Mouse (Mus musculus) layer of hippocampus, adult 18-20 months (tissue): Measurements from ENCODE around the gene Rab23. TPM values are rescaled to one million over a fixed set of nuclear protein-coding genes. Genes with fewer than 3 reads are reported as not detected.
A peak's percentile ranks its signal among the peaks of the same experiment; 100 is the strongest.
"Not testable (repeated sequence)": the region's sequence is repeated elsewhere in the genome, so short reads cannot be mapped to it uniquely, and the experiment has no call there.

ENCODE experiments used
- DNase-seq, 2 experiments: peaks; one replicate each; pipeline ENCODE4 v3.0.0; 2022; ENCODE audit warnings: low spot score in 2 of 2
- total RNA-seq, 2 experiments: library from RNA; stranded (reverse); gene quantifications; 2 replicates each; pipeline ENCODE4 v1.2.3; 2021

The Rab23 gene
- total RNA-seq, 2 experiments from 2014 or later: 29.6 to 31.3 TPM

- no peak for DNase-seq
Observed at GRCm38 (mm10) chr1:33725086-33725485, 5.4 kb downstream of the Rab23 start.

GRCm38 (mm10) chr1:33733044-33733443 is 13.4 kb downstream of the Rab23 start:
- no peak for DNase-seq

DNA sequence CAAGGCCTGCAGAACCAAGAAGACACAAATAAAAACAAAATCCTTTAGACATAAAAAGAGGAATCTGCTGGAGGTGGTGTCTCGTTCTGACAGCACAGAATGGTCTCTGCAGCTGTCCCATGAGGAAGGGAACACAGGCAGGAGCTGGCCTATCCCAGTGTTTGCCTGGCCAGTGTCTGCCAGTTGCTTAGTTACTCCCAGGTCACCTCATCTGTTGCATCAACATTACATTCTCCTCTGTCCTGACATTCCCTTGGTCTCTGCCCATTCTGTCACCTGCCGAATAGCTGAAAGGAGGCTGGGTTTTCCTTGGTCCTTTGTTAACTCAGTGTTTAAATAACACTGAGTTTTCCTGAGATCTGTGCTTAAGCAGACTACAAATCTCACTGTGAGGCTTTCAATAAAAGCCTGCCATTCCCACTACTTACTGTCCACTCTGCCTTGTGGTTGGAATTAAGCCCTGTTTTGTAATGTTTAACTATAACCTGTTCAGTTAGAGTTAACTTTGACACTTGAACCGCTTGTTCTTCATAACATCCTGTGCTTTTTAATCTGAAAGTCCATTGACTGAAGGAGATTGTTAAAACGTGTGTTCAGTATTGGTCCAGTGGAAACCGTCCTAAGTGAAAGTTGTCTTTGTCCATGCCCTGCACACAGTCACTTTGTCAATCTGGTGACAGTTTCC is 14.5 kb downstream of the Rab23 start:
- DNase-seq: no peak

DNA sequence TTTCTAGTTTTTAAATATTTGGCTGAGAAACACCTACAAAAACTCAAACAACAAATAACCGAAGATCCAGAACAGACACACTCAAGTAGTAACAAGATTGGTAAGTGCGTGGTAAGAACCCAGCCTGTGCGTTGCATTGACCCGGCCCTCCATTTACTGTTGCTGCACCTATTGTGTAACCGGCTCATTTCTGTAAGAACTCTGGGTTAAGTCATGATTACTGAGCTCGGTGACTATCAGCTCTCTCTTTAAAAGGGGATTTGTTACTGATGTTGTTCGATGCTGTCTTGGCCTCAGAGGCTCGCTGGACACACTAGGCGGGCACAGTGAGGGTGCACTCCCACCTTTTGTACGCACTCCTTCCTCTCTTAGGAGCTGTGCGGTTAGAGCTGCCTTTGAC is 18.6 kb downstream of the Rab23 start:
- no peak for DNase-seq

DNA sequence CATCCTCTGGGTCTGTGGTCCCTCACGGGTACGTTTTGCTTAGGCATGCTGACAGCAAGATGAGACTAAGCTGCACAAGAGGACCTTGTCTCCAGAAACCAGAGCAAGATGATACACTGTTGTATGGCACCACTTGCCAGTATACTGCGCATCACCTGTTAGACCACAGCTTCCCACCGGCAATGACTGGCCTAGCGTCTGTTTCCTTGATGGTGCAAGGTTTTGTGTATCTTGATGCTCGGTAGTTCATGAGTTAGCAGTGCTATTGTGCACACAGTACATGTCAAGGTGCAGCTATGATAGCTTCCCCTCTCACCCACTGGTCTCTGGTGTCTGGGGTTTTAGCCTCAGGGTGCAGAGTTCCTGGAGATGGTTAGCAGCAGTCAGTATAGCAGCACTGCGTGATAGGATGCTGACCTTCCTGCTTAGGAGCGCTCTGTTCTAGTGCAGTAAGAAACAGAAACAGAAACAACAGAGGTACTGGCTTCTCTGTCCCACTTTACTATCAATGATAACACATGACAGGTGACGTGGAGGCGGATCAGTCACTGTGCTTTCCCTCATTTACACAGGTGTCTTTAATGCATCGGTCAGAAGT is 19.1 kb downstream of the Rab23 start:
- no peak for DNase-seq

DNA sequence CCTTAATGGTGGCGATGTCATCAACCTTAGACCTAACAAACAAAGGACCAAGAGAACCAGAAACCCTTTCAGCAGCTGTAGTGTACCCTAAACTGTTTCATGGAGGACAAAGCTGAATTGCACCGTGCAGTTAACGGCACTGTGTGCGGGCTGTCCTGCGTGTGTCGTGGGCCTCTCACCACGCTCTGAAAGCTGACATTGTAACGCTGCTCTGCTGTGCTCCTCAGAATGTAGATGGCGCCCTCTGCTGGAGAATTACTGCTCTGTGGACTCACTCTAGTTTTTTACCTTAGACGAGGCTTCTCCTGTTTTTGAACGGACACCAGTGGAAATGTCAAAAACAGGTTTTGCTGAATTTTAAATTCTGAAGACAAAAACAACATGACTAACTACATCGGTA is 19.6 kb downstream of the Rab23 start:
- peak; percentile 66 to 93 for DNase-seq

DNA sequence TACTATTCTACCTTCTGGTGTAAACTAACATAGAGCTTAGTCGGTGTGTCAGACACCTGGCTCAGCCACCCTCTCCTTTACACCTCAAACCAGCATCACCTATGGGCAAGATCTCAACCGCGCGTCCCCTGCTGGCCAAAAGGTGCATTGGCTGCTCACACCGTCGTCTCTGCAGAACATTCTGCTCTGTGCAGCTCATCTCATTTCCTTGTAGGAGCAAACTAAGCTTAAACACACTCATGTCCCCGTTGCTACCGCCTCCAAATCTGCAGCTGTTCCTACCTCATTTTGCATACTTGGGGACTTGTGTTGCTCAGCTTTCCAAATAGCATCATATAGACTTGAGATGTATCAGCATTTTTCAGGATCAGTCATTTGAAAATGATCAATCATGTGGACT is 23.2 kb downstream of the Rab23 start:
- peak in 1 of 2 experiments; percentile 44 for DNase-seq

DNA sequence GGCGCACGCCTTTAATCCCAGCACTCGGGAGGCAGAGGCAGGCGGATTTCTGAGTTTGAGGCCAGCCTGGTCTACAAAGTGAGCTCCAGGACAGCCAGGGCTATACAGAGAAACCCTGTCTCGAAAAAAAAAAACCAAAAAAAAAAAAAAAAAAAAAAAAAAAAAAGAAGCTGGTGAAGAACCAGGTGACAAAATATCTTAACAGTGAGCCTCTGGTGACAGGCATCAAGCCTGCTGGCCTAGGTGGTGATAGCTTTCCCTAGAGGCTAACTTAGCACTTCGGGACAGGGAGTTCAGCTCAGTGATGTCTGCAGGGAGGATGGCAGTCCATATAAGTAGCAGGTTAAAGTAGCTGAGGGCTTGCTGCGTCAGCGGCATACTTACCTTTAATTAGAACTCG is 25.1 kb downstream of the Rab23 start:
- not testable (repeated sequence) for DNase-seq

- no peak for DNase-seq
Observed at GRCm38 (mm10) chr1:33745901-33746300, 26.2 kb downstream of the Rab23 start.

- no peak for DNase-seq
Observed at GRCm38 (mm10) chr1:33749109-33749508, 29.4 kb downstream of the Rab23 start.

DNA sequence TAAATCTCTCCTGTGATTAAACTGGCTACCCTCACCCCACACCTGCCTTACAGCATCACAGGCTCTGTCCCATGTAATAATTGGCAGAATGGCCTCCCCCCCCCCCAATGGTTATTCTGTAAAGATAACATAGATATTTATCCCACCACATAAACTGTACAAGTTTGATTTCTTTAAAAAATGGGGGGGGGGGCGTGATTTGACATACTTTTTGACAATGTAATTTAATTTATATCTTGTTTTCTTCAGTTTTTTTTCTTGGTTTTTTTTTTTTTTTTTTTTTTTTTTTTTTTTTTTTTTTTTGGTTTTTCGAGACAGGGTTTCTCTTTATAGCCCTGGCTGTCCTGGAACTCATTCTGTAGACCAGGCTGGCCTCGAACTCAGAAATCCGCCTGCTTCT is 30.0 kb downstream of the Rab23 start:
- DNase-seq: not testable (repeated sequence)

- peak in 1 of 2 experiments; percentile 51 for DNase-seq
Observed at GRCm38 (mm10) chr1:33751283-33751682, 31.6 kb downstream of the Rab23 start.

GRCm38 (mm10) chr1:33754089-33754488 is 34.4 kb downstream of the Rab23 start:
- DNase-seq: no peak

DNA sequence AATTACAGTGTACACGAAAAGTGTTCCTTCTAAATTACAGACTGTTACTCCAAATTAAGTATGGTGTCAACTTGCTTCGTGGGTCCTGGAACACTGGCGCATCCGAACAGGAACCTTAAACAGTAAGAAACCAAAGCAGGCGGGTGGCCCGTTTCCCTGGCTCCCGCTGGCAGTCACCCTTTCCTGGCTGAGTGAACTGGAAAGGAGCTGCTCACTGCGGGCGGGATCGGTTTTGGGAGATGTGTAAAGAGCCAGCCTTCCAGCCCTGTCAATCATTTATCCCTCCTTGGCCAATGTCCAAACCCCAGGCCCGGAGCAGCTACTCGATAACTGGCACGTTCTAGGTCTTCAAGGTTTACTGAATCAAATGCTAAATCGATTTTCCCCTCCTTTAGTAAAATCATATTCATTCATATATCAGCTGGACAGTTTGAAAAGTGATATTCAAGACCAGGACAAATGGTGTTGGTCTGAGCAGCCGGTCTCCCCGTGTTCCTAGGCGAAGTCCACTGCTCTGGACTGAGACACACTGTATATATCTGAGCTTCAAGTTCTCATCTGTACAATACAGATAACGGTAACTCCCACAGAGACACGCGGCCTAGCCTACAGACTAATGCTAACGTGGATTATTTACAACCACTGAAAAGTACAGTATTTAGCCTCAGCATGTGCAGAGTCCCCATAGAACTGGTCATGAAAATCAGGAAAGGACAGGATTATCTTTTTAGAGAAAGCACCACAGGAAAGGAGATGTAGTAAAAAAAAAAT is 35.5 kb downstream of the Rab23 start:
- DNase-seq: no peak

DNA sequence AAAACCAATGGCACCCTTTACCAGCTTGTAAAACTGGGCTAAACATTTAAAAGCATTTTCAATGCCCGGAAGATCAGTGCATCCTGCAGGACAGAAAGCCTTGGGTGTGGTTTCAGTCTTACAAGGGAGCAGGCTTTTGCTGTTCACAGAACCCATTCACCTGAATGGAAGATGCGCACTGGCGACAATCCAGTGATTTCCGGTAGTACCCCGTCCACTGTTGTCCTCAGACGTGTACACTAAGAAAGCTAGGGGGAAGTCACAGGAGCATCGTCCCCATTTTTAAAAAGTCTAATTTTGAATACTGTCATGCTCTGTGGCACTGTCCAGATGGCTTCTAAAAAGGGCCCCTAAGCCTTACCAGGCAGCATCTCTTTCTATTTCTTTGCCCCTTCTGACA is 36.1 kb downstream of the Rab23 start:
- DNase-seq: no peak

DNA sequence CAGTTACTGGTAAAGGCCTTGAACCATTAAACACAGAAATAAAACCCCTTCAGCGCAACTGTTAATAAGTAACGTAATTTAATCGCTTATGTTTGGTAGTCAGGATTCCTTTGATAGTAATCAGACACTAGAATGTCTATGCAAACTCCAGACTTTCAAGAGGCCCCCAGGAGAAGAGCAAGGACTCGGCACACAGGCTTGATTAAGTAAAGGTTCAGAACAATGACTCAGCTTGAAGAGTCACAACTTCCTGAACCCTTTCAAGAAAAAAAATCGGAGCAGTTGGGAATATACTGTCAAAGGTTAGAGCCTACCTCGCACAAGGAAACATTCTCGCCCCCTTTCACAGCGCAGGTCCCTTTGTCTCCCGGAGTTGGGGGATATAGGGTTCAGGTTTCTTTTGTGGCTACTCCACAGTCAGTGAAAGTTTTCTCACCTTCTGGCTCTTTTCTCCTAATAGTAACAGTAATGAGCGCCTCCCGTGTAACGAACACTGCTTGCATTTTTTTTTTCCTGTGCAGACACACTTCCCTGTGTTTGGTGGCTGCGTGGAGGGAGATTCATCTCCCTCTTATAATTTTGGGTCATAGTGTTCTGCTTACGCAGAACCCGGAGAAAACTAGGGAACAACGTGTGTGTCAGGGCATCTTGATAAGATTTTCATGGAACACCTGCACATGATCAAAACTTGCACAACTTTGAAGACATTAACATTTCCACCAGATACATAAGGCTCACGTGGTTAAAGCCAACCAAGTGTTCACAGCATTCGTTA is 36.8 kb downstream of the Rab23 start:
- no peak for DNase-seq

- no peak for DNase-seq
Observed at GRCm38 (mm10) chr1:33757033-33757413, 37.3 kb downstream of the Rab23 start.

DNA sequence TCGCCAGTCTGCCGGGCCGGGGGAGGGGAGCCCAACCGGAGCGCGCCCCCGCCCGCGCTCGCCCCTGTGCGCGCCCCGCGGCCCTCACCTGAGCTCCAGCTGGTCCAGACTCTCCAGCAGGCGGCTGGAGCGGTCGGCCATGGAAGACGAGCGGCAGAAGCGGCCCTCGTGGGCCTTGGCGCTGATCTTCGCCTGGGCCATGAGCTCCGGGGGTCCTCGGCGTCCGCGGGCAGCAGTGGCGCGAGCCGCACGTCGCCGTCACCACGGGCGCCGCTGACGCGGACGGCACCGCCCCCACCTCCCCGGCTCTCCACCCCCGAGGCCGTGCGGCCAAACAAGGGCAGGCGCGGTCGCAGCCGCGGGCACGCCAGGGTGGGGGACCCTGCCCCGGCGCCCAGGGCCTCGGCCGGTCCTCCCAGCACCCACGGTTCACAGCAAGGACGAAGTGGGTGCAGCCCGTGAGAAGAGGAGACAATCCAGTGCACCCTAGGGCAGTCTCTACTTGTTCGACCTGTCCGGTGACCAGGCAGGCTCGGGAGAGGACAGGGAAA is 37.9 kb downstream of the Rab23 start, which contains the start of gene Bag2:
Gene Bag2 (minus strand): TSS at position 305 of the 551 bp plus-strand sequence.
- peak; percentile 35 to 43 for DNase-seq

DNA sequence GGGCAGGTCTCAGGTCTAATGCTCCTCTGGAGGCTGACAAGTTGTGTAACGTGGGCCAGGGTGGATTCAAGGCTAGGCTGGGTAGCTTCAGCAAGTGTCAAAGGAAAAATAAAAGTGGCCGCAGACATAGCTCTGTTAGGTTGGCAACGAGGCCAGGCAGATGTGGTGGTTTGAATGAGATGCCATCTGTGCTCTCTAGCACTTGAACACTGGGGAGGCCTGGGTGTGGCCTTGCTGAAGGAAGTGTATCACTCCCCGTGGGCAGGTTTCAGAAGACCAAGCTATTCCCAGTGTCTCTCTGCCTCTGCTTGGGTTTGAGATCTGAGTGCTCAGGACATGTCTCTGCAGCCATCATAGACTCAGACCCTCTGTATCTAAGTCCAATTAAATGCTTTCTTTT is 38.8 kb downstream of the Rab23 start:
- no peak for DNase-seq

GRCm38 (mm10) chr1:33763826-33764225 is 44.1 kb downstream of the Rab23 start:
- no peak for DNase-seq

GRCm38 (mm10) chr1:33765468-33766080 is 45.9 kb downstream of the Rab23 start:
- DNase-seq: no peak
